Mouse (Mus musculus): ENCODE data around the gene Wars.

Wars gene

DNA sequence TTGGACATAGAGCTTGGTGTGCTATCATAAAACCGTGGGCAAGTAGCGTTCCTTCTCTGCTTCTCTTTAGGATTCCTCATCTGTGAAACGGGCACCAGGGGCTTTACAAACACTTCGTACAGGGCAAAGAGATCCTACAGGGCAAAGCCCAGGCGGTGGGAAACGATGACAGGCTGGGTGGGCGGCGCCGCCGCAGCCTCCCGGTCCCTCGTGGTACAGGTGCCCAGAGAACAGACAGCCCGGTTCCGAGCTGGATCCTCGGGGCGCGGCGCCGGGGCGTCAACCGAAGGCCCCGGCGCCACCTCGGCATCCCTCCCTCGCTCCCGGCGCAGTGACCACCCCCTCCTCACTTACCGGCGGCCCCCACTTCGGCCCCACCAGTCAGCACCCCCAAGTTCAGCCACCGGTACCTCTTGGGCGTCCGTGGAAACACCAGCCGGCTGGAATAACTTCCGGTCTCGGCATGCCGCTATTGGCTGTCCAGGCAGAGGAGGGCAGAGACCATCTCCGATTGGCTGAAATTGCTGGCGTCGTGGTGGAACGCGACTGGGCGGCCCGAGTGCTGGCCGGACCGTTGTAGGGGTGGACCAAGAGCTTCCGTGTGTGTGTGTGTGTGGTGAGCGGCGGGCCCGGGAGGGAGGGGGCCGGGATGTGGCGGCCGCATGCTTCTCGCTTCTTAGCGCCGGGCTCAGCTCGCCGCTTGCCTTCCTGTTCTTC is at the start of gene Wars:
TSS of gene Wars (minus strand) at position 460 of the 717 bp plus-strand sequence.
- DNase-seq (ENCODE audit: inconsistent ontology term), result peak; percentile 96

DNA sequence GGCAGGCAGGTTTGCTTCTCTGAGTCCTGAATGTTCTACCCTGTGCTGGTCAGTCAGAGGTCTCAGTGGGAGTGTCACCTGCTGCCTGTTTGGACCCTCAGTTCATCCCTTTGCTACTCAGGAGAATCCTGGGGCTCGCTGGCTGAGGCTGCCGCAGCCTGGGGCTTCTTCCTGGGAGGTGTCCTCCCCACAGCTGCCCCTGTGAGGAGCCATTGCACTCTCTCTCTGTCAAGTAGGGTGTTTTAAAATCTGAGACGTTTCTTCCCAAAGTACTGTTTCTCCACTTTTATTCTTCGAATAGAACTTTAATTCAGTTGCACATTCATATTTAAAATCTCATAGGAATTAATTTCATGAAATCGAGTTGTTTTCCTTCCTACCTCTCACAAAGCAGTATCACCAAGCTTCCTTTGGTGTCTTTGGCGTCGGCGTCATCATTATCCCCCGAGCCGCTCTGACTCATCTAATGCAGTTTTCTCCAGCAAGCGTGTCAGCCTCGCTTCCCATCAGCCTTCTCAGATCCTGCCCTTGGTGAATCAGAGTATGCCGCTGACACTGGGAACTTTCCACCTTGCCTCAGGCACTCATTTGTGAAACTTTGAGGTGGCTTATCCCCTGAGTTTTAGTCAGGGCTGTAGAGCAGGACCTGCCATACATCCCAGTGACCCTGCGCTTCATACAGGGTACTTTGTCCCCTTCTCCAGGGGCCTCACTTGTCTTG is 48.4 kb upstream of the Wars start:
- DNase-seq (ENCODE audit: inconsistent ontology term), result no peak

DNA sequence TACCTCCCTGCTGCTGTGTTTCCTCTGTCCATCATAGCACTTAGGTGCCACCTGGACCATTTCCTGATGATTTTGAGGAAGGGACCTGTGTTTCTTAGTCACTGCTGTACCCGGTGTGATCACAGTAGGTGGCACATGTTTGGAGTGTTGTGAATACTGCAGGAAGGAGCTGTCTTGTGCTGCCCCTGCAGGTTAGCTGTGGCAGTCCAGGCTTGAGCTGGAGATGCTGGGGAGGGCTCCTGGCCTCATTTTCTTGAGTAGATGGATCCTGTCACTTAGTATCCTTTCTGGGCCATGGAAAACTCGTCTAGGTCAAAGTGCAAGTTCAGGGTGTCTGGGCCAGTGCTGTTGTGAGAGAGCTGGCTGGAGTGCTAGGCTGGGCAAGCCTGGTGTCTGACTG is 47.3 kb upstream of the Wars start:
- DNase-seq (ENCODE audit: inconsistent ontology term), result no peak

DNA sequence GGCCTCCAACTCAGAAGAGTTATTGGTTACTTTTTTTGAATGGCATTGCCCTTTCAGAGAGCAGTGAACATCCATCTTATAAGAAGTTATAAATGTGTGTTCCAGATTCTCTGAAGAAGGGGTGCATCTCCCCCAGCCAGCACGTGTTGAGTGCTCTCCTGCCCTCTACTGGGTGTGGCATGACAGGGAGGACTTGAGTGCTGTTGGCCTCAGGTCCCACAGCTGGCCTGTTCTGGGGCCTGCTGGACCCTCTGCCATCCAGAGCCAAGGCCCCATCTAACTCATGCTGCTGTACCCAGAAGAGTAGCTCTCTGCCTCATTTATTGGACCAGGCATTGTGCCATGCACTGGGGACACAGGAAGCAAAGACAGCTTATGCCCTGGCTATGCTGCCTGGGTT is 46.3 kb upstream of the Wars start:
- DNase-seq (ENCODE audit: inconsistent ontology term), result no peak

DNA sequence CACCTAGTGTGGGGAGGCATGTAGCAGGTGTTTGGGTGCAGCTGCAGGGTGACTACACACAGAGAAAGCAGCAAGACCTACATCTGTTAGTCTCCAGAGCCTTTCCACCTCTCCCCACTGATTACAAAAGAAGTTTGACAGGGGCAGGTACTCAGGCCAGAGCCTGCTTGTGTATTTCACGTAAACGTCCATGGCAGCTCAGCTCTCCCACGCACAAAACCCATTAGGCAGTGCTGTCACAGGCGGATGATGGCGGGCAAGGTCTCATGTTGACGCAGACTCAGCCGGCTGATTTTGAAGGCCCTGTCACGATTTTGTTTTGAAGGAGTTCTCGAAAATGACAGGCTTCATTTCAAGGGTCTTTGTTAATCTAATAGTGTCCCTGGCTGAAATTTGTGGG is 45.3 kb upstream of the Wars start:
- DNase-seq (ENCODE audit: inconsistent ontology term), result no peak

DNA sequence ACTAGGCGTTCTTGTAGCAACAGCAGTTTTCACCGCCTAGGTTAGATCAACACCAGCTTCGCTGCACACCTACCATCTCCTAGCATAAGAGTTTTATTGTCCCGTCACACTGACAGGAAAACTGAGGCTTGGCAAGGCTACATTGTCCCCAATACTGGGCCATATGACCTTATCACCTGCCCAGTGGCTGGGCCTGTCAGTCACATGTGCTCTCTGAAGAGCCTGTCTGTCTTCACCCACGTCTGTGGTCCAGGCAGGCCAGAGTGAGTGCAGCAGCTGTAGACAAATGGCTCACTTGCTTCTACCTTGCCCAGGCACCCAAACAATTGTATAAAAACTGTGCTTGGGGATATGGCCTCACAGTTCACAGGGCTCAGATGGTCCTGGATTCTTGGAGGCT is 44.9 kb upstream of the Wars start:
- no peak for DNase-seq (ENCODE audit: inconsistent ontology term)

DNA sequence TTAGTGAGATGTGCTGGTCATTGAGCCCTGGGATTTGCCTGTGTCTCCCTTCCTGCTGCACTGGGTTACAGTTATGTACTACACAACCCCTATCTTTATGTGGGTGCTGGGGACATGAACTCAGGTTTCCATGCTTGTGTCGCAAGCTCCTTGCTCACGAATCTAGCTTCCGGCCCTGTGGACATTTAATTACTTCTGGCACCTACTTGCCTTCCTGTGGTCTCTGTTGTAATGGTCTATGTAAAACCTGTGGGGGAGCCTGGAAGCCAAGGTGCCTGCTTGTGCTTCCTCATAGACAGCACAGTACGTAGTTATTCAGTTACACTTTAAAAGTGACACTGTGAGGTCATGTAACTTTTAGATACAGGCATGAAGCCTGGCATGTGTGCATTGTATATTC is 43.5 kb upstream of the Wars start:
- DNase-seq (ENCODE audit: inconsistent ontology term), result no peak

DNA sequence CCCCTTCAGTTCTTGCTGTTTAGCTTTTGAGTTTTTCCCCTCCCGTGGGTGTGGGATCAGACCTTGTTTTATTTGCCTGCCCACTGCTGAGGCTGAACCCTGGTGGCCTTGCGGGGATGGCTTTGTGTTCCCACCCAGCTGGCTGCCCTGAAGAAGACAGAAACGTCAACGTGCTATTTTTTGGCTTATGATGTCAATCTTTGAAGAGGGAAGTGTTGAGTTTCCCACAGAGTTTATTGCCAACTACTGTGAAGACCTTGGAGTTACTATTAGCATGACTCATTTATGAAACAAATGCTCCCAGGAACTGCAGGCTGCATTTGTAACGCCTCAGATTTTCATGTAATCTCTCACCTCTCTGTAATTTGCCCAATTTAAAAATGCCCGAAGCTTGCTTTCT is 42.9 kb upstream of the Wars start:
- DNase-seq (ENCODE audit: inconsistent ontology term), result peak; percentile 75

DNA sequence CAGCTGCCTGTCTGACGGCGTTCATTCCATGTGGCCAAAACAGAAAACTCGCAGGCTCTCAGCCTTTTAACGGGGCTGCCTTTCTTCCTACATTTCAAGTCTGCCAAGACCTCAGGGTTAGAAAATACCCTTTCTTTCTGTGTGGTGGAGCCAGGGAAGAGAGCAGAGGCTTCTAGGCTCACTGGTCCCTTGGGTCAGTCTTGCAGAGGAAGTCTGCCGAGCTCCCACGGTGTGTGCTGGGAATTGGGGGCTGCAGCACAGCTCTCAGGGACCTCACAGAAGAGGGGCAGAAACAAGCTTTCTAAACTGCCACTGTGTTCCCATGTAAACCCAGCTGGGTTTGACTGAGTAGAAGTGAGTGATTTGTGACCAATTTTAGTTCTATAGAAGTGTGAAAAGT is 40.3 kb upstream of the Wars start:
- DNase-seq (ENCODE audit: inconsistent ontology term), result no peak

DNA sequence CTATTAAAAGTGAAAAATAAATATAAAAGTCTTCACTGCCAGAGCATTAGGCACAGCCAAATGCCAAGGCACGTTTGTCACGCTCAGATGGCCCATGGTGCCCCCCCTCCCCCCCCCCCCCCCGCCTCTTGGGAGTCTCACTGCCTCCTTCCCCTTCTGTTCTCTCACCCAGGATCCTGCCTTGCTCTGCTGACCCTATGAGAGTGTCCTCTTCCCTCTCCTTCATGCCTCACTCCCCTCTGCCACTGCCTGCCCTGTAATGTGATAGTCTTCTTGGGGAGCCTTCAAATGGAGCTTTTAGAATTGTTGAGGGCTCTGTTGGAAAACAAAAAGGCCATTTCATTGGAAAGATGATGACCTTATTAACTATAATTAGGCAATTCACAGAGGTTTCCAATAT is 38.1 kb upstream of the Wars start:
- no peak for DNase-seq (ENCODE audit: inconsistent ontology term)

DNA sequence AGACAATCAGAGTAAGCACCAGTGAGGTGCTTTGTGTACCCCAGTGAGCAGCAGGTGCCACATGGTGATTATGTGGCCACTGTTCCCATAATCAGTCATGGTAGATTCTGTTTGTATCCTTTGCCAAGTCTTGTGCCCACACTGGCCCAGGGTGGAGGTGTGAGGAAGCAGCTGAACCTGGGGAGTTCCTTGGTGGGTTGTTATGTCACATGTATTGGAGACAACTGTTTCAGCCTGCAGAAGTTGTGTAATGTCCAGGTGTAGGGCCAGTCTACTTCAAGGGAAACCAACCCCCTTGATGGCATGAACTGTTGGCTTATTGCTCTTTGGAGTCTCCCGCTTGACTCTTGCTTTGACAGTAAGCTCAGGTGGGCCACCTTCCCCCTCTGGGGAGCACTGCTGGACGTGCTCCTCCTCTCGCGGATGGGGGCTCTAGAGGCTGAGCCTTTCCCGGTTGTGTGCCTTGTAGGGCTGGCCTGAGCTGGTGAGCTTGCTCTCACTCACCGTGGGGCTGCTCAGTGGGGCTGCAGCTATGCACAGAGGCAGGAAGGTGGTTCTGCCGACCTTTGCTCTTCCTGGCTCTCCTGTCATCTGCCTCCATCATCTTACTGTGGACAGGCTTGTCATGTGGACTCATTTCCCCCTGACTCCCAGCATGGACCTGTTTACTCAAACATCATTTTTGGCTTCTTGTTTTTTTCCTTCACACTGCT is 37.5 kb upstream of the Wars start:
- DNase-seq (ENCODE audit: inconsistent ontology term), result no peak

DNA sequence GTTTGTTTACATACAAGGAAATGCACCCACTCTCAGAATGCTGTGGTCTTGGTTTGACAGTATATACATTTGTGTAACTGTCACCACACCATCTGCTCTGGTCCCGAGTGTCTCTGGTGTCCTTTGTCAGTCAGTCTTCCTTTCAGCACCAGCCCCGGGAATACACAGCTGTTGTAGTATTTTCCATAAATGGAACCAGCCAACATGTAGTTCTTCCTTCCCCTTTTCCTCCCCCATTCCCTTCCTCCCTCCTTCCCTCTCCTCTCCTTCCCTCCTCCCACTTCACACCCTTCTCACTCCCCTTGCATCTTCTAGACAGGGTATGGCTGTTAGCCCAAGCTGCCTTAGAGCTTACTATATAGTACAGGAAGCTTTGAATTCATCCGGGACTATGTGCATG is 35.5 kb upstream of the Wars start:
- no peak for DNase-seq (ENCODE audit: inconsistent ontology term)

DNA sequence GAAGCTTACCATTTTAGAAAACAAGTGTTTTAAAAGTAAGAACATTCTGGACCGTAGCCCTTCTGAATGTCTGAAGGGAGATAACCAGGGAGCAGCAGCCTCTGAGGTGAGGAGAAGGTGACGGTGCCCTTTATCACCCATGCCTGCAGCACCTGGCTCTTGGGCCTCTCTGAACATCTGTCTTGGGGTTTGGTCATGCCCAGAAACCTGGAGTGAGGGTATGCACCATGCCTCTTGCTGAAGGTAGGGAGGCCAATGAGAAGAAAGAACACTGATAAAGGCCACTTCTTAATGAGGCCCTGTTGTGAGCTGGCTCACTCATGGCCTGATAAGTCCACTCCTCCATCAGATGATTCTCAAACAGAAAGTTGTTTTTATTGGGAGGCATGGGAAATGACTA is 34.3 kb upstream of the Wars start:
- DNase-seq (ENCODE audit: inconsistent ontology term), result no peak

DNA sequence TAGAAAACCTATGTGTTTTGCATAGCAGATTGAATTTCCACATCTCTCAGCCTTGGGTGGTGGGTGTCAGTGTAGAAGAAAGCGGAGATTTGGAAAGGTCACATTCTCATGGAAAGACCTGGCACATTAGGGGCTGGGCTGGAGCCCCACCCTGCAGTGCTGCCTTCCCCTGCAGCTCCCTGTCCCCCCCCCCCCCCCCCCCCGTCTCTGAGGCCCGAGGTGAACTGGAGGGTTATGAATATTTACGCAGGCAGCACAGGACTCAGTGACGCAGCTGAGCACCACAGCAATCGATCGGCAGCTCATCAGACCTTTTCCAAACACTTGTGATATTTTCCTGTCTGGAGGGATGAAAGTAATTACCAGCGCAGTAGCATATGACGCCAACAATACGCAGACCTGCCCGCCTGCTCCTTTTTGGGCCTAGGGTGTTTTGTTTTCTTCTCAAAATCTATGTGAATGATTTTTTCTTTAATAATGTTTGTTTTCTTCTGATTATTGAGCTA is 32.7 kb upstream of the Wars start:
- DNase-seq (ENCODE audit: inconsistent ontology term), result no peak

DNA sequence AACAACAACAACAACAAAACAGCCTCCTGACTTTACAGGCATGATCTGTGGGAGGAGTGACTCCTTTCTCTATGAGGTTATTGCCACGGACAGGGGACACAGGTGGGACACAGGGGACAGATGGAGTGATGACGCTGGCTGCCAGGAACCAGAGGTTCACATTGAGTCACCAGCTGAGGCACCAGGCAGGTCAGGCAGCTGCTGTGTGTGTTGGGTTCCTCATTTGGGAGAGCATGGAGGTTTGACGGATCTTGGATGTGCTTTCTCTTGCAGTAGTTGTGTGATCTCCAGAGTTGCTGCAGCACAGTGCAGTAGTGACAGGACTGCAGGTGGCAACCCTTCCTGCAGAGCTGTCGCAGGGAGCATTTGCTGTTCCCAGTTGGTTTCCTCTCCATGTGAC is 24.8 kb upstream of the Wars start:
- no peak for DNase-seq (ENCODE audit: inconsistent ontology term)

DNA sequence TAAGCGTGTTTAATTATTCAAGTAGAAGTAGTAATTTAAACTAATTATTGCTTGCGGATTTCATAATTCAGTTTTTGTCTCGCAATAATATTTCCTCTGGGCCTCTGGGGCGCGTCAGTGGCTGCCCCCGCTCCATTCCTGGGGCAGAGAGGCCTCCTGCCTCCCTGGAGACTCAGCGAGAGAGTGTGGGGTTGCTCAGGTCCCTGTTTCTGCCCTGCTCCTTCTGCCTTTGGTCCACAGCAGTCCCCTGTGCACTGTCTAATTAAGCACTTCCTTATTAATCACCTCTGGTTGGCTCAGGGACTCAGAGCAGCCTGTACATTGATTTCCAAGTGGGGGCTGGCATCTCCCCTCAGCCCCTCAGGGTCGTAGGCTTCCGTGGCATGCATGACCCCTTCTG is 23.5 kb upstream of the Wars start:
- DNase-seq (ENCODE audit: inconsistent ontology term), result no peak

DNA sequence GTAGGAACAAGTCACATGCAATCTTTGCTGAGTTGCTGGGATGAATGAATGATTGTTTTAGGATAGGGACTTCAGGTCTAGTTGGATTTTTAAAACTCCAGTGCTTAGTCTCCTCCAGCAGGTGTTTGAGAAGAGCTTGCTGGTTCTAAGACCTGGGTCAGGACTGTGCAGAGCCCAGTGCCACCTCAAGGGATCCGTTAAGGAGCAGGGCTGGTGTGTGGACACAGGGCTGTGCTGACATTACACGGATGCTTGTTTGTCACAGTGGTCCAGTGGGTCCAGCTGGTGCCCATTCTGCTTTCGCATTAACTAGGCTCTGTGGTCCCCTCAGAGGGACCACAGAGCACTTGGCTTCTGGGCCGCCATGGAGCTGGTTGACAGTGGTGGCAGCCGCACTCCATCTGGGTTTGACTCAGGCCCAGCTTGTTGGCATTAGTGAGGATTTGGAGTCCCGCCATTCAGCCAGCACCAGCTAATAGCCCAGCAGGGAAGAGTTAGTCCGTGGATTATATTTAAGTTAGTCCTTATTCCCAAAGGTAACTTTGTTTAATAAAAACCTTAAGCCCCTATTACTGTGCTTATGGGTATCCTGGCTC is 22.6 kb upstream of the Wars start:
- DNase-seq (ENCODE audit: inconsistent ontology term), result no peak

DNA sequence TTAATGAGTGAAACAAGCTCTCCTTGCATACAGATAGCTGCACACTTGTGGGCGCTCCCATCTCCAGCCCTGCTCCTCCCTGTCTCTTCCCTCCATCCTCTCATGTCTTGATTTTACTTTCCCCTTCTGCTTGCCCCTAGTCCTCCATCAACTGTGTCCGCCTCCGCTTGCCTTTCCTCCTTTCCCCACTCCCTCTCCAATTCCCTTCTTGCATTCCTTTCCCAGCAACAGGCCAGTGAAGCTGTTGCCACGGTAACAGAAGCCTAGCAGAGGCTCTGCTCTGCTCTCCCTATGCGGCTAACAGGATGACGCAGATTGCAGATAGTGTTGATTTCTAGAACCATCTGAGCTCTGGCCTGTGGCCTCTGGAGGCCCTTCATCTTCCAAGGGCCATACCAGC is 21.9 kb upstream of the Wars start:
- peak; percentile 63 for DNase-seq (ENCODE audit: inconsistent ontology term)

DNA sequence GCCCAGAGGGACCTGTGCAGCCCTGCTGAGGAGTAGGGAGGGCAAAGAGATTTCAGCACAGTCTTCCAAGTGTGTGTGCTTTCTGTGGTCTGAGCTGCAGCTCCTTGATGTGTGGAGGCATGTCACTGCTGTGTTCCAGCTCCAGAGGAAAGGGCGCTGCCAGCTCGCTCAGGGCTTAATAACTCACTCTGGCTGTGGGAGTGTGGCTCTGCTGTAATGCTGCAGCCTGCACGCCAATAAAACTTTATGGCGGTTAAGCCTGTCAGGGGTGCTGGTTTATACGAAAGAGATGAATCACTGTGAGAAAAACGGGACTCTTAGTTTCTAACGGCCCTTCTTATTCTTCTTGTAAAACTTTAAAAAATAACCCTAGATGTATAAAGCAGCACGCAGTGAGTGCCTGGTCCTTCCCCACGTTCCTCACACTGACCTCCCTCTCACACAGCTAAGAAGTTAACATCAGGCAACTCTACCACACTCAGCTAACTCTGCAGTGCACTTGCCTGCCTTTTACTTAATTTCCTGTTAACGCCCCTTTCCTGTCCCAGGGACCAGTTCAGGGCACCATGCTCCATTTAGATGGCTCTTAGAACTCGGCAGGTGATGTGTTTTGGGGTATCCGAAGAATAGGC is 20.9 kb upstream of the Wars start:
- DNase-seq (ENCODE audit: inconsistent ontology term), result no peak

DNA sequence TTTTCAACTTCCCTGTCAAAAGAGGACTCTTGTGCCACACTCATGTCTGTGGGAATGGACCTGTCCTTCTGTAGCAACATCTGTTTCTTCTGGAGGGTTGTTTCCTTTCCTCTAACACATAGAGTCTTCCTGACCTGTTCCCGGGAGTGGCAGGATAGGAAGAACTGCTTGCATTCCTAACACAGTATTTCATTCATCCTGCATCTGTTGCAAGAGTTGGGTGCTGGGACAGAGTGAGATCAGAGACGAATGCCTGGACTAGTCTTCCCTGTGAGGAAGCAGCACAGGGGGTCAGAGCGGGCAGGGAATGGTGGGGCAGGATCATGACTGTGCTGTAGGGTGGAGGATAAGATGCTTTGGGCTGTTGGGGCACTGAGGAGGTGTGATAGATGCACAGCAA is 20.2 kb upstream of the Wars start:
- DNase-seq (ENCODE audit: inconsistent ontology term), result peak; percentile 38

DNA sequence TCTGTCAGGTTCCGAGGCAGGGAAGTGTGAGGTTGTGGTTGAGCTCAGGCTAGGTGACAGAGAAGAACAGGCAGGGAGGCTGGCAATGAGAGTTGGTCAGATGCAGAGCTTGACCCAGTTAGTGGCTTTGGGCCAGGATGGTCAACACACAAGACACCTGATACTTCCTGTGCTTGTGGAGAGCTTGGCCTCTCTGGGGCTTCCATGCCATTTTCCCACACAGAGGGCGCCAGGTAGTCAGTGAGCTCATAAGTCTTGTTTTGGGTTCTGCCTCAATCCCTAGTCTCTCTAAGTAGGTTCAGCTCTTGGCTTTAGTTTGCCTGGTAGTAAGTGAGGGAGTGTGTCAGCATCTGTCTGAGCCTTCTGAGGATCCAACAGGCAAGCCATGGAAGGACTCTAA is 18.5 kb upstream of the Wars start:
- no peak for DNase-seq (ENCODE audit: inconsistent ontology term)

DNA sequence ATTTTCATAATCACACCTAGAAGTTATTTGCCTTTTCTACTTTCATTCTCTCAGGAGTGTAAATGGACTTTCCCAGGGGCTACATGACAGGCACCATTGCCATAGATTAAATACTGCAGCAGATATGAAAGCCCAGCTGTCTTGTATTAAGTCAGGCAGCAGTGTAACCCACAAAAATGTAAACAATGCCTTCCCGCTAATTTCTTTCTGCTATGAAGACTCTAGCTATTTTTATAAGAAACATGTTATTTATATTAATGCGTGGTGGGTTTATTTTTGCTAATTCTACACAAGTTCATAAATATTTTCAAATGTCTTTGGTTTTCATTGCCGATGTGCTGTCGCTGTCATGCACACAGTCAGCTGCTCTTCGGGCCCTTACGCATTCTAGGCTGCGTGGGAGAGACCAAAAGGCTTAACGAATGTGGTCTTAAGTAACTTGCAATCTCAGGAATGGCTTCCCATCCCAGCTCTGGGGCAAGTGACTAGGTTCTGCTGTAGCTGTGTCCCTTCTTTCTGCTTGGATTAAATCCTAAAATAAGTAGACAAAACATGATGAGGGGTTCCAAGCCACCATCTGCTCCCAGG is 16.0 kb upstream of the Wars start:
- DNase-seq (ENCODE audit: inconsistent ontology term), result peak; percentile 50
